Mouse (Mus musculus) embryonic stem cell, embryonic (primary cell): Measurements from ENCODE around the gene Mlst8.

Experiments used
- CTCF ChIA-PET, 4 experiments: fragments of 300-600 bp in 2 of 4; fragments of 350-600 bp in 2 of 4; sonication (Branson Sonifier 250); formaldehyde crosslinking; loops; one replicate each; lab custom pipeline; 2022; ENCODE audit warnings: inconsistent platforms in 2 of 4; lab: Charles Lee
- POLR2A ChIA-PET, 4 experiments: fragments of 300-600 bp in 2 of 4; fragments of 350-600 bp in 2 of 4; sonication (Branson Sonifier 250); formaldehyde crosslinking; loops; one replicate each; lab custom pipeline; 2022; ENCODE audit warnings: antibody characterized with exemption in 4 of 4, inconsistent platforms in 1 of 4; lab: Charles Lee

The Mlst8 gene

GRCm38 (mm10) chr17:24463374-24464133 is 15.3 kb downstream of the Mlst8 start:
- ChIA-PET POLR2A (interaction anchor here in 3 of 4 experiments (0.8 to 3.0 kb wide), 25 partner anchors 8 to 253 kb away, joined by 3 to 23 read pairs (median 5); partner anchors contain the start of genes Traf7 (in 3 of the 3), Mlst8 (in 2 of the 3), Bricd5 (in 1 of the 3) and Nthl1 (in 1 of the 3)), CTCF (interaction anchor here (0.6 to 1.5 kb wide), 11 partner anchors 9 to 361 kb away, joined by 3 to 8 read pairs (median 3); partner anchors contain the start of gene Mlst8 (in 1 of the 4))

GRCm38 (mm10) chr17:24462932-24463331 is 15.9 kb downstream of the Mlst8 start:
- ChIA-PET POLR2A (interaction anchor here in 3 of 4 experiments (0.8 to 3.0 kb wide), 23 partner anchors 8 to 228 kb away, joined by 3 to 23 read pairs (median 5); partner anchors contain the start of genes Mlst8 (in 2 of the 3), Traf7 (in 2 of the 3), Bricd5 (in 1 of the 3) and Nthl1 (in 1 of the 3)), CTCF (interaction anchor here in 3 of 4 experiments (0.6 to 1.5 kb wide), 7 partner anchors 16 to 204 kb away, joined by 3 to 8 read pairs (median 3); partner anchors contain the start of gene Mlst8 (in 1 of the 3))

- ChIA-PET POLR2A (interaction anchor here in 2 of 4 experiments (0.8 to 3.0 kb wide), 7 partner anchors 8 to 66 kb away, joined by 3 to 23 read pairs (median 4); partner anchors contain the start of genes E4f1 (in 2 of the 2), Pgp (in 2 of the 2), Traf7 (in 2 of the 2) and Mlst8 (in 1 of the 2)), CTCF (interaction anchor here in 3 of 4 experiments (0.6 to 1.2 kb wide), 12 partner anchors 9 to 379 kb away, joined by 3 to 8 read pairs (median 3); partner anchors contain the start of genes Mlst8 (in 2 of the 3), E4f1 (in 1 of the 3), Pgp (in 1 of the 3) and Traf7 (in 1 of the 3))
Observed at GRCm38 (mm10) chr17:24461580-24461979, 17.3 kb downstream of the Mlst8 start.

GRCm38 (mm10) chr17:24455523-24456206 is 23.2 kb downstream of the Mlst8 start:
- CTCF ChIA-PET = interaction anchor here (0.7 to 2.1 kb wide), 11 partner anchors 11 to 181 kb away, joined by 3 to 13 read pairs (median 4); partner anchors contain the start of genes E4f1 (in 2 of the 4), Pgp (in 2 of the 4), Caskin1 (in 1 of the 4) and Mlst8 (in 1 of the 4)
- POLR2A ChIA-PET = interaction anchor here in 3 of 4 experiments (0.6 to 5.0 kb wide), 73 partner anchors 8 to 852 kb away, joined by 3 to 69 read pairs (median 5); partner anchors contain the start of genes E4f1 (in 3 of the 3), Pgp (in 3 of the 3), Ccnf (in 2 of the 3) and Dnase1l2 (in 2 of the 3)

- POLR2A ChIA-PET = interaction anchor here (0.5 to 5.0 kb wide), 102 partner anchors 8 to 851 kb away, joined by 3 to 69 read pairs (median 4); partner anchors contain the start of genes E4f1 (in 4 of the 4), Pgp (in 4 of the 4), Mlst8 (in 3 of the 4) and Pkd1 (in 3 of the 4)
Observed at GRCm38 (mm10) chr17:24454756-24455522, 23.9 kb downstream of the Mlst8 start.

GRCm38 (mm10) chr17:24454218-24454755 is 24.6 kb downstream of the Mlst8 start:
- ChIA-PET CTCF (interaction anchor here (0.6 to 2.1 kb wide), 9 partner anchors 14 to 352 kb away, joined by 3 to 13 read pairs (median 4); partner anchors contain the start of genes E4f1 (in 1 of the 4), Mlst8 (in 1 of the 4), Pgp (in 1 of the 4) and Pkd1 (in 1 of the 4)), POLR2A (interaction anchor here (0.5 to 5.0 kb wide), 86 partner anchors 8 to 851 kb away, joined by 3 to 69 read pairs (median 5); partner anchors contain the start of genes E4f1 (in 4 of the 4), Pgp (in 4 of the 4), Eci1 (in 3 of the 4) and Mlst8 (in 3 of the 4))

More at GRCm38 (mm10) chr17:24454756-24455522, 23.9 kb downstream of the Mlst8 start:
- CTCF ChIA-PET = interaction anchor here (0.6 to 2.1 kb wide), 13 partner anchors 12 to 351 kb away, joined by 3 to 13 read pairs (median 4); partner anchors contain the start of genes E4f1 (in 2 of the 4), Pgp (in 2 of the 4), Caskin1 (in 1 of the 4) and Mlst8 (in 1 of the 4)

- ChIA-PET POLR2A (interaction anchor here in 3 of 4 experiments (0.5 to 5.0 kb wide), 16 partner anchors 9 to 216 kb away, joined by 3 to 69 read pairs (median 8); partner anchors contain the start of genes Dnase1l2 (in 2 of the 3), Mlst8 (in 2 of the 3), E4f1 (in 1 of the 3) and Eci1 (in 1 of the 3)), CTCF (interaction anchor here in 1 of 4 experiments (1.3 to 2.1 kb wide), 2 partner anchors 17 to 96 kb away, joined by 3 to 5 read pairs; partner anchors contain the start of gene Pkd1)
Observed at GRCm38 (mm10) chr17:24453372-24453771, 25.5 kb downstream of the Mlst8 start.

- CTCF ChIA-PET = interaction anchor here in 2 of 4 experiments (0.5 to 1.9 kb wide), 3 partner anchors 15 to 29 kb away, joined by 3 to 7 read pairs (median 6); partner anchors contain the start of gene Mlst8 (in 1 of the 2)
- POLR2A ChIA-PET = interaction anchor here in 2 of 4 experiments (0.9 to 2.2 kb wide), 7 partner anchors 9 to 99 kb away, joined by 3 to 8 read pairs (median 4); partner anchors contain the start of genes Traf7 (in 2 of the 2) and Dnase1l2 (in 1 of the 2)
Observed at GRCm38 (mm10) chr17:24451220-24451619, 27.7 kb downstream of the Mlst8 start.

GRCm38 (mm10) chr17:24449507-24449906 is 29.4 kb downstream of the Mlst8 start:
- ChIA-PET CTCF (no interaction called here), POLR2A (interaction anchor here in 2 of 4 experiments (1.1 to 2.2 kb wide), 4 partner anchors 22 to 97 kb away, joined by 4 to 8 read pairs (median 6); partner anchors contain the start of genes Abca3 (in 1 of the 2) and Traf7 (in 1 of the 2))

GRCm38 (mm10) chr17:24446590-24446989 is 32.3 kb downstream of the Mlst8 start:
- ChIA-PET POLR2A (interaction anchor here in 3 of 4 experiments (0.6 to 2.3 kb wide), 10 partner anchors 8 to 299 kb away, joined by 3 to 9 read pairs (median 3); partner anchors contain the start of genes Traf7 (in 2 of the 3) and Eci1 (in 1 of the 3)), CTCF (interaction anchor here in 2 of 4 experiments (1.0 kb wide), 2 partner anchors 9 to 10 kb away, joined by 3 read pairs; no protein-coding TSS in a partner anchor)

- ChIA-PET CTCF (interaction anchor here in 2 of 4 experiments (0.6 to 1.1 kb wide), 2 partner anchors 49 to 52 kb away, joined by 3 to 4 read pairs; no protein-coding TSS in a partner anchor), POLR2A (interaction anchor here in 3 of 4 experiments (0.6 to 1.1 kb wide), 4 partner anchors 9 to 51 kb away, joined by 3 read pairs; no protein-coding TSS in a partner anchor)
Observed at GRCm38 (mm10) chr17:24443409-24443808, 35.5 kb downstream of the Mlst8 start.

- ChIA-PET POLR2A (interaction anchor here (0.6 to 1.7 kb wide), 20 partner anchors 8 to 226 kb away, joined by 3 to 11 read pairs (median 3); partner anchors contain the start of genes Mlst8 (in 1 of the 4), Npw (in 1 of the 4), Pkd1 (in 1 of the 4) and Traf7 (in 1 of the 4)), CTCF (interaction anchor here in 2 of 4 experiments (0.5 to 1.2 kb wide), 5 partner anchors 21 to 73 kb away, joined by 3 to 8 read pairs (median 3); partner anchors contain the start of gene Mlst8 (in 1 of the 2))
Observed at GRCm38 (mm10) chr17:24442632-24443155, 36.2 kb downstream of the Mlst8 start, which contains the start of gene Dnase1l2. TSS of gene Dnase1l2 (minus strand) at chr17:24443105.

GRCm38 (mm10) chr17:24442107-24442506 is 36.8 kb downstream of the Mlst8 start:
- ChIA-PET CTCF (interaction anchor here in 2 of 4 experiments (0.6 to 1.2 kb wide), 3 partner anchors 22 to 49 kb away, joined by 3 to 8 read pairs (median 4); partner anchors contain the start of gene Mlst8 (in 1 of the 2)), POLR2A (interaction anchor here (0.6 to 1.7 kb wide), 17 partner anchors 9 to 227 kb away, joined by 3 to 11 read pairs (median 3); partner anchors contain the start of genes Mlst8 (in 1 of the 4), Pkd1 (in 1 of the 4), Traf7 (in 1 of the 4) and Zfp598 (in 1 of the 4))

GRCm38 (mm10) chr17:24441148-24441547 is 37.7 kb downstream of the Mlst8 start:
- ChIA-PET POLR2A (interaction anchor here in 3 of 4 experiments (0.9 to 6.2 kb wide), 19 partner anchors 9 to 228 kb away, joined by 3 to 63 read pairs (median 3); partner anchors contain the start of genes Eci1 (in 2 of the 3), Abca3 (in 1 of the 3), Pkd1 (in 1 of the 3) and Rnps1 (in 1 of the 3)), CTCF (interaction anchor here in 2 of 4 experiments (0.6 to 1.7 kb wide), 6 partner anchors 9 to 597 kb away, joined by 4 to 5 read pairs (median 4); partner anchors contain the start of genes Mlst8 (in 1 of the 2), Prss32 (in 1 of the 2) and Prss41 (in 1 of the 2))
